Mouse (Mus musculus) intestine, embryonic 16.5 days (tissue): ENCODE data around the gene Pced1a. TPM values are rescaled to one million over a fixed set of nuclear protein-coding genes. Genes with fewer than 3 reads are reported as not detected.

Source experiments
- ATAC-seq: fragments of 200-750 bp; cut with Nextera tagmentation; 2 replicates; pipeline ENCODE4 v1.8.0; 2017; ENCODE audit warnings: moderate TSS enrichment, moderate library complexity
- H3K27ac ChIP-seq: fragments of 300-500 bp; sonication (generic); 2 replicates; pipeline ENCODE4 v1.5.1; 2014; ENCODE audit warnings: mild to moderate bottlenecking, low read length
- H3K27me3 ChIP-seq: fragments of 300-500 bp; sonication (generic); replicated peaks from 2 replicates; pipeline ENCODE4 v1.6.1; 2014; ENCODE audit warnings: low read length, control low read depth, mixed read lengths; ENCODE audit not compliant: control insufficient read depth, insufficient read depth
- H3K36me3 ChIP-seq: fragments of 300-500 bp; sonication (generic); 2 replicates; pipeline ENCODE4 v1.6.1; 2014; ENCODE audit warnings: low read length, control low read depth; ENCODE audit not compliant: control insufficient read depth, insufficient read depth
- H3K4me1 ChIP-seq: fragments of 300-500 bp; sonication (generic); 2 replicates; pipeline ENCODE4 v1.6.1; 2014; ENCODE audit warnings: low read length, control low read depth, mixed read lengths; ENCODE audit not compliant: control insufficient read depth, insufficient read depth
- H3K4me2 ChIP-seq: fragments of 300-500 bp; sonication (generic); 2 replicates; pipeline ENCODE4 v1.6.1; 2014; ENCODE audit warnings: low read depth, low read length, control low read depth
- H3K4me3 ChIP-seq: fragments of 300-500 bp; sonication (generic); 2 replicates; pipeline ENCODE4 v1.5.1; 2014; ENCODE audit warnings: mild to moderate bottlenecking, low read length
- H3K9ac ChIP-seq: fragments of 300-500 bp; sonication (generic); 2 replicates; pipeline ENCODE4 v1.6.1; 2014; ENCODE audit warnings: low read depth, low read length
- H3K9me3 ChIP-seq: fragments of 300-500 bp; sonication (generic); 2 replicates; pipeline ENCODE4 v1.6.1; 2016; ENCODE audit warnings: low read length, control low read depth; ENCODE audit not compliant: control insufficient read depth
- WGBS: fragments of 180-500 bp; shearing (Covaris S2); extraction: QIAGEN DNeasy Blood & Tissue Kit; methylation state at CpG from one replicate; pipeline ENCODE4 v1.1.7; 2014; 5-methylcytosine and 5-hydroxymethylcytosine counted together
- polyA plus RNA-seq: library from polyadenylated mRNA; unstranded; fragments of >200 nt; fragmentation: Nextera tagmentation; extraction: Ambion mirVana; gene quantifications from 2 replicates; pipeline ENCODE4 v1.2.1, GENCODE M21; 2015

Gene Pced1a
- polyA plus RNA-seq, 1 experiment from 2014 or later = 13.2 TPM

DNA sequence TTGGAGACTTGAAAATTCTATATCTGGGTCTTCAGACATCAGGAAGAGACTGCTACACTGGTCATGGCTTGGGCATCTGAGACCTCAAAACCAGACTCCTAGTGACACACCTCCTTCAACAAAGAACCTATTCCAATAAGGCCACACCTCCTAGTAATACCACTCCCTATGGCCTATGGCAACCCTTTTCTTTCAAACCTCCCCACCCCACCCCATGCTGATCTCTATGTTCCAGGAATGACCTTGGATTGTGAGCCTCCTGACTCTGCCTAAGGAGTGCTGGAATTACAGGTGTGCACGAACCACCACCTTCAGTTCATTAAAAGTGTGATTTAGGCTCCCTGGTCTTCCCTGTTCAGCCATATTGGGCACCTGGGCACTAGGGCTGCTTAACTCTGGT is 24.5 kb downstream of the Pced1a start:
- Histone ChIP-seq H3K4me3 (no peak overlapping the region), H3K9me3 (no peaks in the 10 kb centered on the region), H3K27ac (no peak overlapping the region), H3K4me2 (no peak overlapping the region), H3K9ac (no peak overlapping the region), H3K4me1 (peaks cover 4% of the 10 kb centered on the region), H3K36me3 (no peaks in the 10 kb centered on the region), H3K27me3 (no peaks in the 10 kb centered on the region)
- ATAC-seq = no peak
- 89% methylated on average over 1 of the region's 1 CpGs for WGBS

DNA sequence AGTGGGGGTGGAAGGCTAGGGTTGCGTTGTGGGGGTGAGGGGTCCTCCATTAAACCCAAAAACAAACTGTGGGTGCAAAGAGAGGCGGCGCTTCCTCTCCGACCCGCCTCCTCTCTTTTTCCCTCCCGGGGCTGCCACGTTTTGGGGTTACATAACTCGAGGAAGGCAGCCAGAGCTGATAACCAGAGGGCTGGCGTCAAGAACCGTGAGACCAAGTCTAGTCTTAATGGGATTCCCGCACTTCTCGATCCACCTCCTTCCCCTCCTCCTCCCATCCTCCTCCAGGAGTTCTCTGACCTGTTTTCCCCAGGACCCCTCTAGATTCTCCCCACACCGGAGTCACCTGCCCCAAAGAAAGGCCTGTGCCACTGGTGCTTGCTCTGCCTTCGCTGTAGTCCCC is 26.4 kb downstream of the Pced1a start:
- Histone ChIP-seq H3K4me2 (peak overlapping the region; percentile 96), H3K4me1 (peaks cover 4% of the 10 kb centered on the region), H3K4me3 (peak overlapping the region; percentile 64), H3K27me3 (no peaks in the 10 kb centered on the region), H3K9me3 (no peaks in the 10 kb centered on the region), H3K36me3 (0 out of 2 replicates have a peak, but pooled peaks cover 2% of the 10 kb centered on the region), H3K9ac (peak overlapping the region; percentile 76), H3K27ac (no peak overlapping the region)
- 22% methylated on average over 12 of the region's 14 CpGs for WGBS
- 0 out of 2 replicates have a peak, but pooled peaks have one; percentile 4 for ATAC-seq

DNA sequence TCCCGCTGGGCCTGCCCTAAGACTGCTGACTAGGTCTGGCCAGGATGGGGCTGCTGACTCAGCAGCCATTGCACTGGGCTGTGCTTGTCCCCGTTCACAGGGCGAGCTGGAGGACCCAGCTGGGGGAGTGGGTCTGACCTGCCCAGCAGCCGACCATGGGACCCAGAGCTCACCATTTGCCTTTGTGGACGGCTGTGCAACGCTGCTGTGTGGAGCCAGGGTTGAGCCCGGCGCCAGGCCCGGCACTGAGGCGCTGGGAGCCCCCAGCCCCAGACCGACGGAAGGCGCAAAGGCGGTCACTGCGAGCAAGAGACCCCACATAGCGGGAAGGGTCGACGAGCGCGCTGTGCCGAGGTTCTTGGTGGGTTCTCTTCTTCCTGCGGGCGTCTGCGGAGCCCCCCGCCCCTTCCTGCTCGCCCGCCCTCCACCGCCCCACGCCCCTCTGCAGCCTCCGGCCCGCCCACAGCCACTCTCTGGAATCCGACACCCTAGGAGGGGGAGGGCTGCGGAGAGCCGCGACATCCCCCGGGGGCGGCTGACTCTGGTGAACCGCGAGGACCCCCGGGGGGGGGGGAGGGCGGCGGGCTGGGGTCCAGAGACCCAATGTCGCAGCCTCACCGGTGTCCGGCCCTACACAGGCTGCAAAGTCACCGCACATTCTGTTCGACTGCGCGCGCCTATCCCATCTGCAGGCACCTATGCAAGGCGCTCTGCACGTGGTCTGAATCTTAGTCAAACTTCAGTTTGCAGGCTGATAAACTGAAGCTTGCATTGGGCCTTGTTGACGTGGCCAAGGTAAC is 27.1 kb downstream of the Pced1a start, which contains the start of gene Cpxm1:
Cpxm1 (minus strand) TSS at position 389 of the 800 bp plus-strand sequence.
- Histone ChIP-seq H3K9ac (peak within 1 kb of the TSS; percentile 76), H3K27ac (no peak within 1 kb of the TSS), H3K4me1 (peaks cover 4% of the 10 kb centered on the region), H3K4me3 (peak within 1 kb of the TSS; percentile 64), H3K27me3 (no peaks in the 10 kb centered on the region), H3K36me3 (0 out of 2 replicates have a peak, but pooled peaks cover 4% of the 10 kb centered on the region), H3K4me2 (peak within 1 kb of the TSS; percentile 96), H3K9me3 (no peaks in the 10 kb centered on the region)
- 2% methylated on average over 41 of the region's 53 CpGs for WGBS
- ATAC-seq = peak; percentile 92

DNA sequence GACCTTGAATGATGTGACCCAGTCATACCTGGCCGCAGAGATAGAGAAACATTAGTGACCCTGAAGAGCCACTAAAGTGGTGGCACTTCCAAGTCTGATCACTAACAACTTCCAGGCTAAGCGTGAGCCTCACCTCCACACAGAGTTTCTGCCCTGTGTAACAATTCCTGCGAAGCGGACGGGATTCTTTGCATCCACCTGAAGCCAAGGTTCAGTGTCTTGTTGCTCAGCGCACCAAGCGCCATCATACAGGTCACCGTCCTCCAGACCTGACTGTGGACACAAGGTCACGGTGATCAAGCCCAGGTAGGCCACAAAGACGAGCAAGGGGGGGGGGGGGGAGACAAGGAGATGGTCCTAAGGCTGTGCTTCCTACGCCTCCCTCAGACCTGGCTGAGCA is 28.8 kb downstream of the Pced1a start:
- 94% methylated on average over 11 of the region's 11 CpGs for WGBS
- H3K9me3 ChIP-seq = no peaks in the 10 kb centered on the region
- 0 out of 2 replicates have a peak, but pooled peaks cover 4% of the 10 kb centered on the region for H3K36me3 ChIP-seq
- H3K27me3 ChIP-seq = no peaks in the 10 kb centered on the region
- H3K4me1 ChIP-seq = peaks cover 4% of the 10 kb centered on the region
- no peak for ATAC-seq
- H3K27ac ChIP-seq = no peak overlapping the region
- H3K4me3 ChIP-seq = no peak overlapping the region
- no peak overlapping the region for H3K9ac ChIP-seq
- no peak overlapping the region for H3K4me2 ChIP-seq

DNA sequence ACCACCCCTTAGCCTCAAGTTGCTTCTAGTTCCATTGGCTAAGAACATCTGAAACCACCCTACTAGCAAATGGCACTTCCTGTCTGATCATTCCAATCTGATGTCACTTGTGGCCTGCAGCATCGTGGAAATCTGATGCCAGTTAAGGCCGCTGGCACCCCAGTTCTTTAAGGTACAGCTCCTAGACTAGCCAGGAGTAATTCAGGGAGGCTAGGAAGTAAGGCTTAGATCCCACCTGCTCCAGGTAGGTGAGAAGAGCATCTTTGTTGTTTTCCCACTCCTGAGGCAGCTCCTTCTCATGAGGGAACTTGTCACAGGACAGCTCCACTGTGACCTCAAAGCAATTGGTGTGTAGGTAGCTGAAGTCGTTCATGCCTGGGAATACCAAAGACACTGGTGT is 31.7 kb downstream of the Pced1a start:
- Histone ChIP-seq H3K9me3 (no peaks in the 10 kb centered on the region), H3K9ac (no peak overlapping the region), H3K36me3 (0 out of 2 replicates have a peak, but pooled peaks cover 4% of the 10 kb centered on the region), H3K27me3 (no peaks in the 10 kb centered on the region), H3K4me2 (no peak overlapping the region), H3K4me1 (peaks cover 2% of the 10 kb centered on the region), H3K27ac (no peak overlapping the region), H3K4me3 (no peak overlapping the region)
- ATAC-seq = no peak
- 88% methylated on average over 3 of the region's 3 CpGs for WGBS

DNA sequence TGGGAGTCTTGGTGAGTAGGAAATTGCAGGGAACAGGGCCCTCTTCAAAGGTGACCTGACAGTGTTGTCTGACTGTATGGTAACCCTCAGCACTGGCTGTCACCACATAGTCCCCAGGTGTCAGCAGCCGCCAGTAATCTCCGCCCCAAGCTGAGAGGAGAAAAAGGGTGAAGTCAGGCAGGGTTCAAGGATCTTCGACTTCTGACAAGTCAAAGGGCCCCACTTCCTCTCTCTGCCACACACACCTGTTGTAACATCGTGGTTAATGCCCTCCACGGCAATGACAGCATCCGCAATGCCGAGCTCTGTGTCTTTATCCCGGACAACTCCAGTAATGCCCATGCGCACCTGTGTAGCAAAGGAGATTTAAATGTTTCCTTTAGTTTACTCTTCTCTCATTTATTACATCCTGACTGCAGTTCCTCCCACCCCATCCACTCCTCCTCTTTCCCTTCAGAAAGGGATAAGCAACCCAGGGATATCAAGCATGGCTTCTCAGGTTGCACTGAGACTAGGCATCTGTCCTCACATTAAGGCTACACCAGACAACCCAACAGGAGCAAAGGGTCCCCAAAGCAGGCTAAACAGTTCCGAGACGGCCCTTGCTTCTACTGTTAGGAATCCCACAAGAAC is 33.4 kb downstream of the Pced1a start:
- Histone ChIP-seq H3K4me2 (no peak overlapping the region), H3K27me3 (no peaks in the 10 kb centered on the region), H3K27ac (no peak overlapping the region), H3K4me3 (no peak overlapping the region), H3K9me3 (no peaks in the 10 kb centered on the region), H3K9ac (no peak overlapping the region), H3K36me3 (0 out of 2 replicates have a peak, but pooled peaks cover 4% of the 10 kb centered on the region), H3K4me1 (no peaks in the 10 kb centered on the region)
- ATAC-seq = no peak
- WGBS = 82% methylated on average over 11 of the region's 11 CpGs

DNA sequence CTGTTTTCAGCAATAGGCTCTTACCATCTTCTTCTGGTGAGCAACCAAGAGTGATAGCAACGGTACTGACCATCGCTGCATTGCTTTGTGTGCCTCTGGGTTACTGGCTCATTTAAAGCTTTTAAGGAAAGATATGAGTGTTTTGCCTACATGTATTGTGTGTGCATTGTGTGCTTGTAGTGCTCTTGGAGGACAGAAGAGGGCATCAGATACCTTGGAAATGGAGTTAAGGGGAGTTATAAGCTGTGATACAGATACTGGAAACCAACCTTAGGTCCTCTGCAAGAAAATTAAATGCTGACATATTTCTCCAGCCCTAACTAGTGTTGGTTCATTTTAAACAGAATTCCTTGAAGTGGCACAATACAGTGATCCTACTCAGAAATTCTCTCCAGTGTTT is 35.7 kb downstream of the Pced1a start:
- H3K36me3 ChIP-seq = 0 out of 2 replicates have a peak, but pooled peaks cover 4% of the 10 kb centered on the region
- no peak overlapping the region for H3K27ac ChIP-seq
- no peak for ATAC-seq
- H3K4me1 ChIP-seq = no peaks in the 10 kb centered on the region
- no peak overlapping the region for H3K4me2 ChIP-seq
- no peak overlapping the region for H3K4me3 ChIP-seq
- no peaks in the 10 kb centered on the region for H3K9me3 ChIP-seq
- H3K9ac ChIP-seq = no peak overlapping the region
- WGBS = 68% methylated on average over 2 of the region's 2 CpGs
- H3K27me3 ChIP-seq = no peaks in the 10 kb centered on the region

DNA sequence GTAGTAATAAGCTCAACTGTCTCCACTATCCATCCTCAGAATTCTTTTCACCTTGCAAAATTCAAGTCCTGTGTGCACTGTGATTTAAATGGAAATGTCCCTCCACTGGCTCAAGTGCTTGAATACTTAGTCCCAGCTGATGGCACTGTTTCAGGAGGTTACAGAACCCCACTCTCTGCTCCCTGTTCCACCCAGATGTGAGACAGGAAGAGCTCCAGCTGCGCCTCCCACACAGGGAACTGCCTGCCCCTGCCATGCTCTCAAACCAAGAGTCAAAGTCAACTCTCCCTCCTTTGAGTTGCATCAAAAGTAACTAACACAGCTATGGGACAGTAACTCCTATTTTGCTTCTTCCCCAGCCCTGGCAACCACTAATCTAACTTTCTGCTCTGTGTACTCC is 38.3 kb downstream of the Pced1a start:
- no peak for ATAC-seq

DNA sequence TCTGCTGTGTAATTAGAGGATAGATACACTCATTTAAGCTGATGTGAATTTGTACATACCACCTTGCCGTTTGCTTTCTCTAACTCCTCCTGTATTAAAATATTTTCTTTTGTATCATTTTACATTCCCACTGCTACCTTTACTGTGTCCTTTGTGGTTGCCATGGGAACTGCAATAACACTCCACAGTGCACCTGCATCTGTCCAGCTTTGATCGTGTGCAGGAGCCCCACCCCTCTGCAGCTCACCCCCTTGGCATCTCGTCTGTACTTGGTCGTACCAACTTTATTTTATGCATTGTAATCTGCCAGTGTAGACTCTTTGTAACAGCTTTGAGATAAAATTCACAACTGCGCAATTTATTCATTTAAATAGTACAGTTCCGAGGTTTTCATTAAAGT is 40.6 kb downstream of the Pced1a start:
- Histone ChIP-seq H3K9ac (no peak overlapping the region), H3K9me3 (no peaks in the 10 kb centered on the region), H3K36me3 (no peaks in the 10 kb centered on the region), H3K27ac (no peak overlapping the region), H3K4me1 (no peaks in the 10 kb centered on the region), H3K4me3 (no peak overlapping the region), H3K27me3 (no peaks in the 10 kb centered on the region), H3K4me2 (no peak overlapping the region)
- WGBS = 68% methylated on average over 6 of the region's 6 CpGs
- no peak for ATAC-seq

More for the DNA sequence above, 38.3 kb downstream of the Pced1a start:
- Histone ChIP-seq H3K9me3 (no peaks in the 10 kb centered on the region), H3K9ac (no peak overlapping the region), H3K27ac (no peak overlapping the region), H3K4me2 (no peak overlapping the region), H3K4me3 (no peak overlapping the region), H3K27me3 (no peaks in the 10 kb centered on the region), H3K36me3 (no peaks in the 10 kb centered on the region), H3K4me1 (no peaks in the 10 kb centered on the region)
- 65% methylated on average over 1 of the region's 1 CpGs for WGBS
